Mouse (Mus musculus): ENCODE data around the gene Ifi207. TPM values are rescaled to one million over a fixed set of nuclear protein-coding genes. Genes with fewer than 3 reads are reported as not detected.
"Not testable (repeated sequence)": the region's sequence is repeated elsewhere in the genome, so short reads cannot be mapped to it uniquely, and the experiment has no call there.

The Ifi207 gene
- polyA plus RNA-seq, 1 experiment from 2014 or later: 0.11 TPM

GRCm38 (mm10) chr1:173678605-173679004 is 62.9 kb downstream of the Ifi207 start:
- ATAC-seq; H3K27me3 ChIP-seq (replicated peaks; ENCODE audit: control insufficient read depth, insufficient read depth, low read length); H3K4me1 ChIP-seq (replicated peaks; ENCODE audit: control insufficient read depth, insufficient read depth, low read length); H3K27ac ChIP-seq (ENCODE audit: low read length); H3K4me3 ChIP-seq (replicated peaks; ENCODE audit: low read length); H3K9ac ChIP-seq (replicated peaks; ENCODE audit: low read depth, low read length); H3K36me3 ChIP-seq (ENCODE audit: control insufficient read depth, insufficient read depth); H3K9me3 ChIP-seq (ENCODE audit: control insufficient read depth, low read length); H3K4me2 ChIP-seq (ENCODE audit: low read length): not testable (repeated sequence)
- WGBS: 95% methylated on average over 1 of the region's 1 CpGs

GRCm38 (mm10) chr1:173673458-173674097 is 68.0 kb downstream of the Ifi207 start, which contains the start of gene Ifi208:
Gene Ifi208 (plus strand): TSS chr1:173673675.
- not testable (repeated sequence) for H3K9ac ChIP-seq (replicated peaks; ENCODE audit: low read depth, low read length); H3K4me3 ChIP-seq (replicated peaks; ENCODE audit: low read length); H3K27me3 ChIP-seq (replicated peaks; ENCODE audit: control insufficient read depth, insufficient read depth, low read length); H3K4me1 ChIP-seq (replicated peaks; ENCODE audit: control insufficient read depth, insufficient read depth, low read length); H3K36me3 ChIP-seq (ENCODE audit: control insufficient read depth, insufficient read depth); H3K27ac ChIP-seq (ENCODE audit: low read length); H3K9me3 ChIP-seq (ENCODE audit: control insufficient read depth, low read length); ATAC-seq; H3K4me2 ChIP-seq (ENCODE audit: low read length)
- 43% methylated on average over 3 of the region's 3 CpGs for WGBS

Other genes starting within 250 kb of the Ifi207 start
- gene Ifi214, start 205.8 kb downstream of the Ifi207 start, polyA plus RNA-seq (2015; fragmentation: Nextera tagmentation; extraction: Ambion mirVana): not detected in 2 replicates
- not detected in 2 replicates for gene Ifi213, start 142.5 kb downstream of the Ifi207 start, polyA plus RNA-seq (2015; fragmentation: Nextera tagmentation; extraction: Ambion mirVana)
- 0.09 TPM in 1 of 2 replicates, not detected in the other for gene Ifi209, start 110.8 kb downstream of the Ifi207 start, polyA plus RNA-seq (2015; fragmentation: Nextera tagmentation; extraction: Ambion mirVana)
- 0.06 TPM in 1 of 2 replicates, not detected in the other for gene Ifi208, start 68.1 kb downstream of the Ifi207 start, polyA plus RNA-seq (2015; fragmentation: Nextera tagmentation; extraction: Ambion mirVana)
- 0.24 and 0.70 TPM in 2 replicates for gene Ifi204, start 25.2 kb upstream of the Ifi207 start, polyA plus RNA-seq (2015; fragmentation: Nextera tagmentation; extraction: Ambion mirVana)
- gene Ifi211, start 171.3 kb upstream of the Ifi207 start, polyA plus RNA-seq (2015; fragmentation: Nextera tagmentation; extraction: Ambion mirVana): 0.24 and 0.37 TPM in 2 replicates
- gene Mndal, start 200.7 kb upstream of the Ifi207 start, polyA plus RNA-seq (2015; fragmentation: Nextera tagmentation; extraction: Ambion mirVana): 3.1 and 4.6 TPM in 2 replicates
- gene Ifi203, start 200.9 kb upstream of the Ifi207 start, polyA plus RNA-seq (2015; fragmentation: Nextera tagmentation; extraction: Ambion mirVana): 1.4 and 1.5 TPM in 2 replicates
- not detected in 2 replicates for gene Ifi202b, start 241.0 kb upstream of the Ifi207 start, polyA plus RNA-seq (2015; fragmentation: Nextera tagmentation; extraction: Ambion mirVana)

All from forebrain, embryonic 16.5 days (tissue).